Mouse (Mus musculus) heart, adult 9 months (tissue): ENCODE results near the gene Gm10310.
"Not testable (repeated sequence)": the region's sequence is repeated elsewhere in the genome, so short reads cannot be mapped to it uniquely, and the experiment has no call there.

Source experiments
- DNase-seq, 2 experiments: peaks; one replicate each; pipeline ENCODE4 v3.0.0; 2022; ENCODE audit warnings: low spot score in 2 of 2

Gm10310 gene

DNA sequence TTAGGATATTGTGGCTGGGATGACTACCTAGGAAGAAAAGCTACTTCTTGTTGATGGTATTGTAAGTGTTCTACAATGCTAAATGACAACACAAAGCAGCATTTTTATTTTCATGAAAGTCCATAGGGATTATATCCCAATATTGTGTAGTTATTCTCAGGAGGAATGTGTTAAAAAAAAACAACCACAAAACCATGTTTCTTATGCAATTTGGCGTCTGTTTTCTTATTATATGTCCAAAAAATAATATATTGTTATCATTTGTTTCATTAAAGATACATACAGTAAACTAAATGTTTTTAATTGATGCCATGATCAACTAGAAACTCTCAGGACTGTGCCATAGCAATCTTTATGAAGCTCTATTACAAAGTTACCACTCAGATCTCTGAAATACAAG lies at the start of gene Gm10310:
Gm10310 (minus strand) TSS at position 101 of the 400 bp plus-strand sequence.
- DNase-seq: not testable (repeated sequence)

GRCm38 (mm10) chr10:130030048-130030447 lies 45.2 kb upstream of the Gm10310 start, which contains the start of gene Olfr821:
Gene Olfr821 (plus strand): TSS chr10:130030348.
- no peak for DNase-seq

GRCm38 (mm10) chr10:130012321-130012720 lies 27.5 kb upstream of the Gm10310 start, which contains the start of gene Olfr820:
Gene Olfr820 (plus strand): TSS chr10:130012621.
- no peak for DNase-seq

GRCm38 (mm10) chr10:130005366-130005765 lies 20.5 kb upstream of the Gm10310 start:
- not testable (repeated sequence) for DNase-seq

DNA sequence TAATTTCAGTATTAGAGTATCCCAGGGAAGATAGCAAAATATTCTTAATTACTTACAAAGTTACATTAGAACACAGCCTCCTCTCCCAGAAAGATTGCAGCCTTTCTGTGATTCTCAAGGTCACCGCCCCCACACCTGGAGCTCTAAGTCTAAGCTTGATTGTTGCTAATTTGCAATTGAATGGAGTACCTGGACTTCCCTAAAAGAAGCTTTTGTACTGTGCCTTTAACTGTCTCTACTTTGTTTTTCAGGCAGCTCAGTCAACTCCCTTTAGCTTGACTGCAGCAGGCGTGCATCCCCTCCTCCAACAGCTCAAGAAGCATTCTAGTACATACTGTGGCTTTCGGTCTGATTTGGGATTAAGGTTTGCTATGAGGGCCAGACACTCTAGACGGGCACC lies 19.2 kb upstream of the Gm10310 start:
- not testable (repeated sequence) for DNase-seq

GRCm38 (mm10) chr10:129981867-129982266 lies 3.0 kb downstream of the Gm10310 start:
- DNase-seq: not testable (repeated sequence)

DNA sequence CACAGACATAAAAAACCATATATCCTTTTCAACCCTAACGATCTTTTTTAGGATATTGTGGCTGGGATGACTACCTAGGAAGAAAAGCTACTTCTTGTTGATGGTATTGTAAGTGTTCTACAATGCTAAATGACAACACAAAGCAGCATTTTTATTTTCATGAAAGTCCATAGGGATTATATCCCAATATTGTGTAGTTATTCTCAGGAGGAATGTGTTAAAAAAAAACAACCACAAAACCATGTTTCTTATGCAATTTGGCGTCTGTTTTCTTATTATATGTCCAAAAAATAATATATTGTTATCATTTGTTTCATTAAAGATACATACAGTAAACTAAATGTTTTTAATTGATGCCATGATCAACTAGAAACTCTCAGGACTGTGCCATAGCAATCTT lies 8.8 kb downstream of the Gm10310 start, which contains the start of gene Olfr247:
Olfr247 (minus strand) TSS at position 101 of the 400 bp plus-strand sequence.
- not testable (repeated sequence) for DNase-seq

DNA sequence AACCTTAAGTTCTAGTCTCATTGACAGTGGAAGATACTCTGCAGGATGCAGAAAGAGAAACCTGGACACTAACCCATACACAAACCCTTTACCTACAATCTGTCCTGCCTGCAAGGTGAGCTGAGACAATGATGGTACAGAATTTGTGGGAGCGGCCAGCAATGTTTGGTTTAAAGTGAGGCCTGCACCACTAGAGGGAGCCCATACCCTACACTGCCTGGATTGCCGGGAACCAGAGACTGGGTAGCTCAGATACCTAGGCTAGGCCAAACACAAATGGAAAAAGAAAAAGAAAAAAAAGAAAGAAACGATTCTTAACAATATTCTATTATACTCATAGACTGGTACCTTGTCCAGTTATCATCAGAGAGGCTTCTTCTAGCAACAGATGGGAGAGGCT lies 11.9 kb downstream of the Gm10310 start:
- DNase-seq: not testable (repeated sequence)

DNA sequence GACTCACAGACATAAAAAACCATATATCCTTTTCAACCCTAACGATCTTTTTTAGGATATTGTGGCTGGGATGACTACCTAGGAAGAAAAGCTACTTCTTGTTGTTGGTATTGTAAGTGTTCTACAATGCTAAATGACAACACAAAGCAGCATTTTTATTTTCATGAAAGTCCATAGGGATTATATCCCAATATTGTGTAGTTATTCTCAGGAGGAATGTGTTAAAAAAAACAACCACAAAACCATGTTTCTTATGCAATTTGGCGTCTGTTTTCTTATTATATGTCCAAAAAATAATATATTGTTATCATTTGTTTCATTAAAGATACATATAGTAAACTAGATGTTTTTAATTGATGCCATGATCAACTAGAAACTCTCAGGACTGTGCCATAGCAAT lies 17.7 kb downstream of the Gm10310 start, which contains the start of gene Olfr819:
Olfr819 (minus strand) TSS at position 101 of the 400 bp plus-strand sequence.
- not testable (repeated sequence) for DNase-seq

DNA sequence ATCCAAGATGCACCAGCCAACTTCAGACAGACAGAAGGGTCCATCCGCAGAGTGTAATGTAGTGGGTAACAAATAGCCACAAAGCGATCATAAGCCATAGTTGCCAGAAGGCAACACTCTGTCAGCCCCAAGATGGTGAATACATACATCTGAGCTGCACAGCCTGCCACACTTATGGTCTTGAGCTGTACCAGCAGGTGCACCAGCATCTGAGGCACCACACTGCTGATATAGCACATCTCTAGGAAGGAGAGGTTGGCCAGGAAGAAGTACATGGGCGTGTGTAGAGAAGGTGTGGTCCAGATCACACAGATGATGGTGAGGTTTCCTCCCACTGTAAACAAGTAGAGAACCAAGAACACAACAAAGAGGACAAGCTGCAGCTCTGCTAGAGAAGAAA lies 18.6 kb downstream of the Gm10310 start:
- not testable (repeated sequence) for DNase-seq

- DNase-seq: no peak
Observed at GRCm38 (mm10) chr10:129949000-129949399, 35.9 kb downstream of the Gm10310 start, which contains the start of gene Olfr818. Gene Olfr818 (minus strand): TSS chr10:129949100.
